Mouse (Mus musculus) cerebellum, adult 9-11 months (tissue): ENCODE measurements around the gene Ifnar1.

Source experiments
- DNase-seq: peaks from one replicate; pipeline ENCODE4 v3.0.0; 2022

Gene Ifnar1

DNA sequence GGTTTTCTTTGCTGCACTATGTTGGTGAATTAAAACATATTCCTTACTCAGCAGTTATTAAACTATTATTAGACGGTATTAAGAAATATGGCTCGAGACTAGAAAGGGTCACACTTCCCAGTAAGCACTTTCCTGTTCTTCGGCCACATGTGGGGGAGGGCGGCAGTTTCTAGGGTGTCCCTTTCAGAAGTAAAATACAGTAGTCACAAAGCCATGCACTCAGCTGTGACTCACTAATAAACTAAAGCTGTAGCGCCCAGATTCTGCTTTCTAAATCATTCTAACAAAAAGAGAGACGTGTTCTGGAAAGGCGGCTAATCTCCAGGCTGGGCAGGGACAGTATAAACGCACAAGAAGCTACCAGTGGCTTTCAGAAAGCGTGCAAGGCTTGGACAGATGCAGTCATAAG is 23.3 kb upstream of the Ifnar1 start:
- DNase-seq, result no peak

DNA sequence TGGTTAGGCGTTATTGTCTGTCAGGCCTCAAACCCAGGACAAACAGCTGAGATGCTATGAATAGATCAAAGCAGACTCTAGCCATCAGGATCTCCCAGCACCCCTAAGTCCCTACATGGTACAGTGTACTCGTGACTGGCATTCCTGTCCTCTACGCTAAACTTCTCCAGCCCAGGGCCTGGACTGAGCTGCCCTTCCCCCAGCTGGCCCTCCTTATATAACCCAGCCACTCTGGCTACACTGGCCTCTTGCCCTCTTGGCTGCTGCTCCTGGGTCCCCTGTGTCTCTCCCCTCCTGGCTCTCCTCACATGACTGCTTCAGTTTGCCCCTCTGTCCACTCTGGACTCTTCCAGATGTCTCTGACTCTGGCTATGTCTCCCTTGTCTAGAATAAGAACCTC is 22.4 kb upstream of the Ifnar1 start:
- no peak for DNase-seq

DNA sequence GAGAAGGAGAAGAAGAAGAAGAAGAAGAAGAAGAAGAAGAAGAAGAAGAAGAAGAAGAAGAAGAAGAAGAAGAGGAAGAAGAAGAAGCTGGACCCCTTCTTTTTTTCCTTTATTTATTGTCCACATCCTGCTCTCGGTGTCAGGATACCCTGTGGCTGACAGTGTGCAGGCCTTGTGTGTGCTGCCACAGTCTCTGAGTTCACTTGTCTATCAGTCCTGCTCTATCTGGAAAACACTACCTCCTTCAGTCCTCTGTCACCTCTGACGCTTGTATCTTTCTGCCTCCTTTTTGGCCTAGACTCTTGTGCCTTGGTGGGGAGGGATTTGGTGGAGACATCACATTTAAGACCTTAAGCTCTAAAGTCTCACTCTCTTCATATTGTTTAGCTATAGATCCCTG is 21.6 kb upstream of the Ifnar1 start:
- no peak for DNase-seq

DNA sequence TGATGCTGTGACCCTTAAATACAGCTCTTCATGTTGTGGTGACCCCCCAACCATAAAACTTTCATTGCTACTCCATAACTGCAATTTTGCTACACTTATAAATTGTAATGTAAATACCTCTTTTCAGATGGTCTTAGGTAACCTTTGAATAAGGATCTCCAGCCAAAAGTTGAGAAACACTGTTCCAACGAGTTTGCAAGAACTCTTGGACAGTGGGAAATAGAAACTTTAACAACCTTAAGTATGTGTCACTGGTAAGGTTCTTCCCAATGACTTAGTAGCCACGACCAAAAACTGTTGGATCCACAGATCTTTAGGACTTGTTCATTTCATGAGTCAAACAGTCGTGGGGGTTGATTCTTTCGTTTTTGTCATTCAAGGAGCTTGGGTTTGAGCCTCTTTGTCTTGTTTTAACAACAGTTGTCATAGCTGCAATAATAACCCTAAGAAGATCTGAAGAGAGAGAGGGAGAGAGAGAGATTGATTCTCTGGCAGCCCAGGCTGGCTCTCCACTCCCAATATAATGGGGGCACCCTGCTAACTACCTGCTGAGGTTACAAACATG is 21.1 kb upstream of the Ifnar1 start:
- no peak for DNase-seq

DNA sequence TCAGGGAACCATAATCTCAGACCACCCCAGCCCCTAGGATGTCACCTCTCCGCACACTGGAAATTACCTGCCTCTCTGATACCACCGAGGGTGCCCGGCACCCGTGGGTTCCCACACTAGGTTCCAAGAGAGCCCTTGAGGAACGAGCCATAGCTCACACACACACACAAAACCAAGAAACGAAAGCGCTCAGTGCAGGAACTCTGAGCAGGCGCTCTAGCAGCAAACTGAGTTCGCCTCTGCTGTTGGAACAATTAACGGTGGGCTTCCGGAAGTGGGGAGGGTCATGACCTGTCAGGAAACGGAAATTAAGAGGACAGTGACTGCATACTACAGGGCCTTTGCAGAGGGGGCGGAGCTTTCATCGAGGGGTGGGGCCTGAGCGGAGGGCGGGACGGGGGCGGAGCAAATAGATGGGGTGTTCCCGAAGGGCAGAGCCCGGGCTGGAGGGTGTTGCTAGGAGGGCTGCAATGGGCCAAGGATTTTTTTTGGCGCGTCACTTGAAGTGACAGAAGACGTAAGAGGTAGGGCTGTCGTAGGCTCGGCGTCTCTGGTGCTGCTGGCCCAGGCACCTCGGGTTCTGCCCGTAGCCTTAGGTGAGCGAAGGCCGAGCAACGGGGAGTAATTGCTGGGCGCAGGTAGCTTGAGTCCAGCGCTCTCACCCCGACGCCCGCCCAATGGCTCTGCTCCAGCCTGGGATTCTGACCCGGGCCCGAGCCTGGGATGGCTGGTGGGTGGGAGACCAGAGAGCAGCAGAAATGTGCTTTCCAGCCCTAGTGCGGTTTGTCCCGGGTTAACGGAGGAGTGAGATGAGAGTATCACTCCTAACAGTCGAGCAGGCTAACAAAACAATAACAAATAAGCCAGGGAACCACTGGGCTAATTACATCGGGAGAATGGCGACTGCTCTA is 20.2 kb upstream of the Ifnar1 start:
- peak; percentile 86 for DNase-seq

DNA sequence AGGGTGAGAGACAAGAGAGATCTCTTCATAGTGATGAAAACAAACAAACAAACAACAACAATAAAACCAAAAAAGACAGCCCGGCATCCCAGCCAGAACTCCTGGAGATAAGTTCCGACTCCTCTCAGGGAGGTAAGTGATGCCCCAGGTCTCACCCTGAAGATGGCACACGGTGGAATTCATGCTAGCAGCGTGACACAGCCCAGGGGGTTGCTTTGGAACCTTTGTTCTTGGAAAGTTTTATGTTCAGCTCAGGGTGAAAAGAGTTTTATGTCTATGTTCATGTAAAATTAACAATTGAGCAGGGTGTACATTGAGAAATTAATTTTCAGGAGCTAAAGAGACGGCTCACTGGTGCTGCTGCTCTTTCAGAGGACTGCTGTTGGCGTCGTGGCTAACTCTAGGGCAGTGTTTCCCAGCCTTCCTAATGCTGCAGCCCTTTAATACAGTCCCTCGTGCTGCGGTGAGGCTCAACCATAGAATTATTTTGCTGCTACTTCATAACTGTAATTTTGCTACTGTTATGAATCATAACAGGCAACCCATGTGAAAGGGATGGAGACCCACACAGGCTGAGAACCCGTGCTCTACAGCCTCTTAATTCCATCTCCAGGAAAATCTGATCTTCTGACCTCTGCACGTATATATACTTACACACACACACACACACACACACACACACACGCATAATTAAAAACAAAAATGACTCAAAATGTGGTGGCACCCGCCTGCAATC is 19.4 kb upstream of the Ifnar1 start:
- DNase-seq, result no peak

DNA sequence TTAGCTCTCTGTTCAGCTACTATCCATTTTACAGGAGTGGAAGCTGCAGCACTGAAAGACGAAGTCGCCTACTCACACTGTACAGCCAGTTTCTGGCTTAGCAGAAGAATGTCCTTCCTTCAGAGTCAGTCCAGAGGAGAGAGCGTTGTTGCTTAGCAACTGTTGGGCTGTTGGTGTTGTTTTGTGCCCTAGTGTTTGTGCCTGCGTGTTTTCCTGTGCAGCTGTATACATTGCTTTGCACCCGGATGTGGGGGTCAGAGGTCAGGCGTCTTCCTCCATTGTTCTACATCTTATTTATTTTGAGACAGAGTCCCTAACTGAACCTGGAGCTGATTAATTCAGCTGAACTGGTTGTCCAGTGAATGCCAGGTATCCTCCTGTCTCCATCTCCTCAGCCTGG is 18.5 kb upstream of the Ifnar1 start:
- DNase-seq, result no peak

DNA sequence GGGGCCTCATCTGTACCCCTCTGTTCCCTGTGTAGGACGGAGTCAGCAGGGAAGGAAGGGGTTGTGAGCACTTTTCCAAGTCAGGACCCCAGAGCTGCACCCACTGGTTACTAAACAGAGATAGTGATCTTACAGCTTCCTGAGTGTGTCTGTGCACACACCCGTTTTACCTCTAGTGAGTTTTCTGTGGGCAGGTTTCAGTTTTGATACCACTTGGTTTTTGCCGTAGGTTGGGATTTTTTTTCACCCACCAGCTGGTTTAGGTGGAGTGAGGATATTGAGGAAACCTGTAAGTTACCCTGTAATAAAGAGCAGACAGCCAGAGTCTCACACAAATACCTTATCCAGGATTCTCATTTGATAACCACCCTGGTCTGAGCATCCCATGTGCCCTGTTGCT is 14.6 kb upstream of the Ifnar1 start:
- no peak for DNase-seq

DNA sequence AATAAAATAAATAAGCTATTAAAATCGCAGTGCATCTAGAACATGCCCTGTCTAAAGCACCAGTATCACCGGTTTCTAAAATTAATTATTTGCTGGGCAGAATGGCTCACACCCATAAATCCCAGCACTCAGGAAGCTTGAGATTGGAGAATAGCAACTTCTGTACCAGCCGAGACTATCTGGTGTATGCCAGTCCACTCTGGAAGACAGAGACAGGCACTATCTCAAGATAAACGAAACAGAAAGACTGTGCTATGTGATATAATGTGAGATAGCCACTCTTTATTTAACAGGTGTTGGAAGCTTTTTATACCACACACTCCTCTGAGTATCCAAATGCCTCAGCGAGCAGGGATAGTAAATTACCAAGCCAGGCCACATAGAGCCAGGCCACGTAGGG is 13.6 kb upstream of the Ifnar1 start:
- no peak for DNase-seq

DNA sequence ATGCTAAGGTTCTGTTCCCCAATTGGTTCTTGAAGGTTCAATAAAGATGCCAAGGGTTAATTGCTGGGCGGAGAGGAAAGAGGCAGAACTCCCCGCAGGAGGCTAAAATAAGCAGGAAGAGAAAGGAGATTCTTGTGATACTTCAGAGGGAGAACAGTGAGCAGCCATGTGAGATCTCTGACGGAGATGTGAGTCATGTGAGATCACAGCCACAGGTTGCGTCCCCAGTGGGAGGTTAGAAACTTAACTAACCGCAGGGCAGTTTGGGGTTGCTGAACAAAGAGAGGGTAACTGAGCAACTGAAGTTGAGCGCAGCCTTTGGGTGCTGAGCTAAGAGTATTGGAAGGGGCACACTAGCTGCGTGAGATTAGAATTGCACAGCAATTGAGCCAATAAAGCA is 9.3 kb upstream of the Ifnar1 start:
- DNase-seq, result no peak

DNA sequence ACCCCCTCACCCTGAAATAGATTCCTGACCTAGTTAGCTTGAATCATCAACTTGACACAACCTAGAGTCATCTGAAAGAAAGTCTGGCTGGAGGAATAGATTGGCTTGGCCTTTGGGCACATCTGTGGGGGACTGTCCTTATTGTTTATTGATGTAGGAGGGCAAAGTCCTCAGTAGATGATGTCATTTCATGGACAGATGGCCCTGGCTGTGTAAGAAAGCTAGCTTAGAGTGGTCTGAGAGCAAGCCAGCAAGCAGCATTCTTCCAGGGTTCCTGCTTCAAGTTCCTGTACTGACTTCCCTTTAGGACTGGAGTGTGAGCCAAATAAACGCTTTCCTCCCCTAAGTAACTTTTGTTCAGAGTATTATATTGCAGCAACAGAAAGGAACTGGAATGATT is 7.0 kb upstream of the Ifnar1 start:
- no peak for DNase-seq

DNA sequence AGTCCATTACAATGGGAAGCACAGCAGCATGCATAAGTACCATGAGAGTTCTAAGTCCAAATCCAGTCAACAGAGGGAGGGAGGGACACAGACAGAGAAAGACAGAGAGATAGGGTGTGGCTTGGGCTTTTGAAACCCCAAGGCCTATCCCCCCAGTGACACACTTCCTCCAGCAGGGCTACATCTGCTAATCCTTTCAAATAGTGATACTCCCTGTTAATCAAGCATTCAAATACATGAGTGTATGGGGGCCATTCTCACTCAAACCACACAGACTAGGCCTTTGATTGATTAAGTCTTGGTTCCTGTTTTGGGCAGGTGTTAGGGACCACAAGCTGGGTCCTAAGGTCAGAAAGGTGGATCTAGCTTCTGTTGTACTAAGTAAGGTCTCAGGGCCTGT is 4.5 kb upstream of the Ifnar1 start:
- no peak for DNase-seq

DNA sequence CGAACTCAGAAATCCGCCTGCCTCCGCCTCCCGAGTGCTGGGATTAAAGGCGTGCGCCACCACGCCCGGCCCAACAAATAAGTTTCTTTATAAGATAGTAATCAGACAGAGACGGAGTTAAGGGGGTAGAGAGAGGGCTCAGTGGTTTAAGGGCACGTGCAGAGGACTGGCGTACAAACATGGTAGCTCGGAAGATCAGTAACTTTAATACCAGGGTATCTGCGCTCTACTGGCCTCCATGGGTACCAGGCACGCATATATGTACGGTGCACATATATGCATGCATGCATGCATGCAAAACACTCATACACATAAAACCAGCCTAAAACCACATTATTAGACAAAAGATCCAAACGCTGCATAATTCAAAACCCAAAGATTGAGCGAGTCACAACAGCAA is 651 bp upstream of the Ifnar1 start:
- peak; percentile 42 for DNase-seq

DNA sequence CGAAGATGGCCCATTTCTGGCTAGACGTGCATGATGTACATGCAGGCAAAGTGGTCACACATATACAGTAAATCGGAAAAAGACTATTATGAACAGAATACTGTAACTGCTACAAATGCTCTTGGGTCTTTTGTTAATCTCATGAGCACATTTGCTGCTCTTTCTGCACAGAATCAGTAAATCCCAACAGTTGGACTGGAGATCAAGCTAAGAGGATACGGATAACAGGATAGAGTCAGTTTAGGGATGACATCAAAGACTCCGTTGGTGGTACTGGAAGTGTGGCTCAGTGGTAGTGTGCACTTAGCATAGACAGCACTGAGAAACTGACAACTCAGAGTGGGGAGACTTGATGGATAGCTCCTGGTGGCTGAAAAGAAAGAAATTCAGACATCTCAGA is 803 bp downstream of the Ifnar1 start:
- no peak for DNase-seq

DNA sequence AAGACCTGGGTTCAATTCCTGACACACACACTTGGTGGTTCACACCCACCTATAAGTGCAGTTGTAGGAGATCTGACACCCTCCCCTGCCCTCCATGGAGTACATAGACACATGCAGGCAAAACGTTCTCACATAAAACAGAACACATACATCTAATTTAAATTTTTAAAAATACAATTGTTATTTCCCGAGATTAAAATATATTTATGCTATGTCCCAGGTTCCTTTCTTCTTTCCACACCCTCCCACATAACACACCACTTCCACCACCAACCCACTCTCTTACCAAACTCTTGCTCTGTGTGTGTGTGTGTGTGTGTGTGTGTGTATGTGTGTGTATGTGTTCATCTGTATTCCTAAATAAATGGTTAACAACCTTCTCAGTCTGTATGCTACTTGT is 3.0 kb downstream of the Ifnar1 start:
- DNase-seq, result no peak

DNA sequence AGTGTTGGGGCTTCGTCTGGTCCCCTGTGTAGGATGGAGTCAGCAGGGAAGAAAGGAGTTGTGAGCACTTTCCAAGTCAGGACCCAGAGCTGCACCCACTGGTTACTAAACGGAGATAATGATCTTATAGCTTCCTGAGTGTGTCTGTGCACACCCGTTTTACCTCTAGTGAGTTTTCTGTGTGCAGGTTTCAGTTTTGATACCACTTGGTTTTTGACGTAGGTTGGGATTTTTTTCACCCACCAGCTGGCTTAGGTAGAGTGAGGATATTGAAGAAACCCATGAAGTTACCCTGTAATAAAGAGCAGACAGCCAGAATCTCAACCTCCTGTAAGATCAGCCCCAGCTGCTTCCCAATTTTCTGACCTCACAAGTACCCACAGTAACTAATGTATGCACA is 5.9 kb downstream of the Ifnar1 start:
- no peak for DNase-seq

DNA sequence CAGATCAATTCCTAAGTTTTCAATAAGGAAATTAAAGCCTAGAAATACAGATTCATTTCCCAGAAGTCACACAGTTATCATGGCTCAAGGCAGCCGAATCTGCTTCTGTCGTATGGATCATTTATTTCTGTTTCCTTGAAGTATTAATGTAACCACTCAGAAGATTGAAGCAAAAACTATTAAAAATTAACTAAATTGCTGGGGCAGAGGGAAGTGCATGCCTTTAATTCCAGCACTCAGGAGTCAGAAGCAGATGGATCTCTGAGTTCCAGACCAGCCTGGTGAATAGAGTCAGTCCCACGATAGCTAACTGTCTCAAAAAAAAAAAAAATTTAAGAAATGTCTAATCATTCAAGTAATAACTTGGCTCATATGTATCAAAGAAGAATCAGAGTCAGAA is 6.4 kb downstream of the Ifnar1 start:
- DNase-seq, result no peak

DNA sequence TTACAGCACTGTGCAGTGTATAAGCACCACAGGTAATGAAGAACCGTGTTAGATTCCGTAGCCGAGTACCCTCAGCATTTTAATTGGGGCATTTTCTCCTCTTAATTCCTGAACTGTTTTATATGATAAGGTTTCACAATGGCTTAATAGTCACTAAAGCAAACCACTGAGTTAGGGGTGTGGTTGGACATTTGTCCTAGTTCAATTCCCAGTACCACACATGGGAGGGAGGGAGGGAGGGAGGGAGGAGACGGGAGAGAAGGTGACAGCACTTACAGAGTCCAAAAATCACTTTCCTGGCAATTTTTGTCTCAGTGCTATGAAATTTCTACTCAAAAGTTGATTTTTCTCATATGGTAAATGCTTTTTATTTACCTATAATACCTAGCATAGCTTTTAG is 10.5 kb downstream of the Ifnar1 start:
- no peak for DNase-seq

DNA sequence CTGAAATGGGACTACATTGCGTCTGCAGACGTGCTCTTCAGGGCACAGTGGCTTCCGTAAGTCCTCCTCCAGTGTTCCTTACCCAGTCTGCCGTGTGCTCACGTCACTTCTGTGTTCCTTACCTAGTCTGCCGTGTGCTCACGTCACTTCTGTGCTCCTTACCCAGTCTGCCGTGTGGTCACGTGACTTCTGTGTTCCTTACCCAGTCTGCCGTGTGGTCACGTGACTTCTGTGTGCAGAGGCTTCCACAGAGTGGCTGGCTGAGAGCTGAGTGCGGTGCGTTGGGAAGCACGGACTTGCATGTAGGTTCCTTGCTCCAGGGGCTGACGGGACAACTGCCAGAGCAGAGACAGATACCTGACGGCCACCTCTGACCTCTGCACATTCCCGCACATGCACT is 11.2 kb downstream of the Ifnar1 start:
- peak; percentile 70 for DNase-seq

DNA sequence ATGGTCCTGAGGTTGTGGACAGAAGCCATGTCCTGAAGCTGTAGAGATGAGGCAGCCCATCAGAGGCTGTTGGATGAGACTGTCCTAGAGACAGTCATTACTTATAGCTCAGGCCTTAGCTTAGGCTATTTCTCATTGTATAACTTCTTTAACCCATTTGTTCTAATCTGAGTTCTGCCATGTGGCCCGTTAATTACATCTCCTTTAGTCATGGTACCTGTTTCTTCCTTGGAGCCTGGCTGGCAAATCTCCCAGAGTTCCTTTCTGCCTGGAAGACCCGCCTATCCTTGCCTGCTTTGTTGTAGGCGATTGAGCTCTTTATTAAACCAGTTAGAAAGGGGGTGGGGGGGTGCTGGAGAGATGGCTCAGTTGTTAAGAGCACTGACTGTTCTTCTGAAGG is 11.7 kb downstream of the Ifnar1 start:
- no peak for DNase-seq

DNA sequence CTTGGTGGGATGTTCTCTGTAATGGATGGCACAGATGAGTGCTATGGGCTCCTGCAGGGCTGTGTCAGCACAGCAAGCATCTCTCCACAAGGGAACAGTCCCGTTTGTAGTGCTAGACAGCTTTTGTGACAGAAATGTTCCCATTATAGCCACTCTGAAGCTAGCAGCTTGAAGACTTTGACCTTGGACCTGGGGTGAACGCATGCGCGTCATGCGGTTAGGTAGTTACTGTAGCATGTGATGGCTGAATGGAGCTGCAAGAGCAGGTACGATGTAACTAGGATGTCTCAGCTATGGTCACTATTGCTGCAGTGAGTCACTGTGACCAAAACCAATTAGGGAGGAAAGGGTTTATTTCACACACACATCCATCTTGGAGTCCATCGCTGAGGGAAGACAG is 13.0 kb downstream of the Ifnar1 start:
- no peak for DNase-seq

DNA sequence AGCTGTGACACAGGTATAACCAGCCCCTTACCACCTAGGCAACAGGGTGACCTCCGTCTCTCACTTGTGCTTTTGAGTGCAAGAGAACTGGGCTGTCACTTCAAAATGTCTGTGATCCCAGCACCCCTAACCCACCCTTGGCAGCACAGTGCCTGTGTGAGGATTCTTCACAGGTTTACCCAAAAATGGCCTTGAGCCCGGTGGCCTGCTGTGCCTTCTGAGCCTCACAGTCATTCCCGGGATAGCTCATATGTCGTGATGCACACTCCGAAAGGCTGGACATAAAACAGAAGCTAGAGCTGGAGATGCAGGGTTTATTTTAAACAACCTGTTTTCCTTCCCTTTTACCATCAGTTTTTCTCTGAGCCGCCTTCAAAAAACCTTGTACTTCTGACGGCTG is 19.7 kb downstream of the Ifnar1 start:
- peak; percentile 49 for DNase-seq

DNA sequence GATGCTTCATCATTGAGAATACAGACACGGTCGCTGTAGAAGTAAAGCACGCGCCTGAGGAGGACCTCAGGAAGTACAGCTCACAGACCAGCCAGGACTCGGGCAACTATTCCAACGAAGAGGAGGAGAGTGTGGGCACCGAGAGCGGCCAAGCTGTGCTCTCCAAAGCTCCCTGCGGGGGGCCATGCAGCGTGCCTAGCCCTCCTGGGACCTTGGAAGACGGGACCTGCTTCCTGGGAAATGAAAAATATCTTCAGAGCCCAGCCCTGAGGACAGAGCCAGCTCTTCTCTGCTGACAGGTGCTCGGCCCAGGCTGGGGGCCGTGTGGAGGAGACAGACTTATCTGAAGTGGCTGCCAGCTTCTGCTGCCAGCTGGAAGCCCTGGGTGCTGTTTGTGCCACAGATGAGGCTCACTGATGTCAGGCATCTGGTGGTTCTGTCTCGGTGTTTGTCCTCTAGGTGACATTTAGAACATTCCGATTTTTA is 20.1 kb downstream of the Ifnar1 start:
- peak; percentile 76 for DNase-seq

DNA sequence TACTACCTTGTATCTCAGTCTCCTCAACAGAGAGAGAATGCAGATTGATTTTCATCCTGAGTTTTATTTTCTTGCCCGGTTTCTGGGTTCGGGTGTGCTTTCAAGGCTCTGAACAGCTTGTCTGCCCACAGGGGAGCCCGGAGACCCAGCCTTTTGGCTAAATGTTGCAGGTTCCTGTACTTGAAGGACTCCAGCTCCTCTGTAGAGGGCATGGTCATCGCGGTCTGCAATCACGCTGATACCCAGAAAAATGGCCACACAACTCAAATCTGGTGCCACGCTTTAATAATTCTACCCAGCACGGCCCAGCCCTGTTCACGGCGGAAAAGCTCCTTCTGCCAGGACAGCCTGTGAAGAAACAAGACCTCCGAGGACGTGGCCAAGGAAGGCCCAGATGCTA is 21.4 kb downstream of the Ifnar1 start:
- DNase-seq, result peak; percentile 42
